In the genomic region with DNA sequence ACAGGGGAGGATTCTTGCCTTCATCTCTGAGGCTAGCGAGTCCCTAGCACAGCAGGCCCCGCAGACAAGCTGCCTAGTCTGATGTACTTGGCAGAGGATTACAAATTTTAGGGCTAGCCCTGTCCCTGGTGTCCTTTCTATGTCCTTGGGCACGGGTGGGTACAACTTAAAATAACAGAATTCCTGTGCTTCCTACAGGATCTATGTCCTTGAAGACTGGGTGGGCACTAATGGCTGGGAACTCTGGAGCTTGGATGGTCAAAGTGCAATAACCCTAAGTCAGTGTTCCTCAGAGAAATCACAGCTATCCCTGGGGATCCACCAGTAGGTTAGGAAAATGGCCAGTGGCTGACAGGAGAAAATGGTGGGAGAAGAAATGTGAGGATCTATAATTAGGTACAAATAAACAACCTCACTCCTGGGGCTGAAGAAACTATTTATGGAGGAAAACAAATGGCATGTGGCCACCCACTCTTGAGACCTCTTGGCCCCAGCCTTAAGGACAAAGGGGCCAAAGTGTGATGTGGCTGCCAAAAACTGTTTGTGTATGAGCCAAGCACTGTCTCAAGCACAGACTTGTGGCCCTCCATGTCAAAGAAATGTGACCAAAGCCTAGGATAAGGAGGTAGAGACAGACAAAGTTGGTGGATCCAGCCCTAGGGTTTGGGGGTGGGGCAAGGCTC, we compare ENCODE assay signal across 10 mouse cellular contexts. TPM values are rescaled to one million over a fixed set of nuclear protein-coding genes. Genes with fewer than 3 reads are reported as not detected.
A peak's percentile ranks its signal among the peaks of the same experiment; 100 is the strongest.
DNase-seq lines count a peak whose midpoint lies in the region; ATAC-seq and TF ChIP-seq lines count a peak whose summit lies in the region.
"Had no signal": no experiment of that assay in that cellular context is flagged by ENCODE, and none has a peak within 500 bp of the region (broad histone marks: within the 10 kb centered on the region; RNA-seq: fewer than 3 reads in every experiment).

No protein-coding gene starts in this region.

- no peak for TF ChIP-seq EP300 in stomach, postnatal 0 days (optimal IDR thresholded peaks at IDR 0.05)

- no peak for TF ChIP-seq CTCF in testis, adult 2 months (IDR thresholded peaks at IDR 0.05; ENCODE audit: control insufficient read depth, insufficient read depth, insufficient replicate concordance, low read depth, low read length)
- TF ChIP-seq CTCF in stomach, postnatal 0 days (IDR thresholded peaks at IDR 0.05; ENCODE audit: low read depth), result no peak

- H3K9me3 ChIP-seq in heart, embryonic 11.5 days (replicated peaks; ENCODE audit: control insufficient read depth, low read length), result no peaks in the 10 kb centered on the region
- H3K9me3 ChIP-seq in stomach, postnatal 0 days (ENCODE audit: control insufficient read depth, low read length), result no peaks in the 10 kb centered on the region
- H3K9me3 ChIP-seq: G1E; midbrain, embryonic 15.5 days had no signal

- ATAC-seq in heart, embryonic 11.5 days (replicated peaks; ENCODE audit: insufficient number of reproducible peaks, low FRiP score, low TSS enrichment), result no peak
- ATAC-seq in stomach, postnatal 0 days (ENCODE audit: low FRiP score, low TSS enrichment), result no peak
- no peak for ATAC-seq in frontal cortex, adult (ENCODE audit: low TSS enrichment)
- ATAC-seq: midbrain, embryonic 15.5 days had no signal

- no peak for TF ChIP-seq POLR2A in testis, adult 2 months (IDR thresholded peaks at IDR 0.05; ENCODE audit: control insufficient read depth, low read depth, low read length)

- DNase-seq in heart, adult 18-20 months, result peak; percentile 80 to 84
- DNase-seq in testis, postnatal 10 days (ENCODE audit: low spot score), result no peak
- peak; percentile 59 to 71 for DNase-seq in kidney, postnatal 36 days
- DNase-seq in stomach, postnatal 0 days (ENCODE audit: low spot score), result no peak
- DNase-seq in thymus, postnatal 25 days, result no peak

- H3K36me3 ChIP-seq in heart, embryonic 11.5 days (ENCODE audit: control insufficient read depth, insufficient read depth, low read length), result no peaks in the 10 kb centered on the region
- H3K36me3 ChIP-seq in testis, adult 2 months (ENCODE audit: control insufficient read depth, insufficient read depth, low read length), result peaks cover 1% of the 10 kb centered on the region
- H3K36me3 ChIP-seq in stomach, postnatal 0 days (ENCODE audit: control insufficient read depth, insufficient read depth, low read length), result peaks cover 4% of the 10 kb centered on the region; the same call in 1 of the 2 replicates
- H3K36me3 ChIP-seq: midbrain, embryonic 15.5 days had no signal

- 84% methylated on average over 3 of the region's 3 CpGs for WGBS in heart, embryonic 11.5 days (ENCODE audit: insufficient replicate concordance)
- 74% methylated on average over 3 of the region's 3 CpGs for WGBS in stomach, postnatal 0 days

- H3K4me2 ChIP-seq in heart, embryonic 11.5 days, result no peak overlapping the region
- H3K4me2 ChIP-seq in stomach, postnatal 0 days (replicated peaks; ENCODE audit: low read depth), result no peak overlapping the region

- H3K4me1 ChIP-seq in heart, embryonic 11.5 days (ENCODE audit: control insufficient read depth, insufficient read depth, low read length), result peaks cover 30% of the 10 kb centered on the region
- H3K4me1 ChIP-seq in testis, adult 2 months (ENCODE audit: control insufficient read depth, insufficient read depth, low read length), result peaks cover 17% of the 10 kb centered on the region
- H3K4me1 ChIP-seq in stomach, postnatal 0 days (replicated peaks; ENCODE audit: control insufficient read depth, insufficient read depth), result peaks cover 10% of the 10 kb centered on the region

- no peak overlapping the region for H3K9ac ChIP-seq in heart, embryonic 11.5 days (ENCODE audit: low read depth, low read length)
- no peak overlapping the region for H3K9ac ChIP-seq in stomach, postnatal 0 days (ENCODE audit: low read length)
- H3K9ac ChIP-seq: midbrain, embryonic 15.5 days had no signal

- H3K27me3 ChIP-seq in heart, embryonic 11.5 days (ENCODE audit: control insufficient read depth, insufficient read depth, low read length), result no peaks in the 10 kb centered on the region
- no peaks in the 10 kb centered on the region for H3K27me3 ChIP-seq in testis, adult 2 months (ENCODE audit: control insufficient read depth, insufficient read depth, low read length)
- H3K27me3 ChIP-seq in stomach, postnatal 0 days (ENCODE audit: control insufficient read depth, insufficient read depth, low read length), result no peaks in the 10 kb centered on the region
- H3K27me3 ChIP-seq: midbrain, embryonic 15.5 days had no signal

- no peak overlapping the region for H3K4me3 ChIP-seq in heart, embryonic 11.5 days (ENCODE audit: low read depth, low read length)
- no peak overlapping the region for H3K4me3 ChIP-seq in testis, adult 2 months (ENCODE audit: control insufficient read depth, low read depth, low read length)
- H3K4me3 ChIP-seq in stomach, postnatal 0 days (ENCODE audit: low read depth, low read length), result no peak overlapping the region
- H3K4me3 ChIP-seq: midbrain, embryonic 15.5 days had no signal

- H3K27ac ChIP-seq in heart, embryonic 11.5 days (ENCODE audit: low read depth, low read length), result no peak overlapping the region
- peak overlapping the region; percentile 26; the same call in 1 of the 2 replicates for H3K27ac ChIP-seq in testis, adult 2 months (ENCODE audit: control insufficient read depth, insufficient read depth, low read depth, low read length)
- H3K27ac ChIP-seq in stomach, postnatal 0 days (replicated peaks), result peak overlapping the region; percentile 70

RNA-seq across cellular contexts. Expression of gene Rab11b, which starts 4.1 kb away (rescaled TPM):
- 100 to 1,000 TPM; 202 to 251 TPM for total RNA-seq in heart, adult 18-20 months (2021)
- polyA plus RNA-seq in heart, embryonic 11.5 days (2014; fragmentation: Nextera tagmentation; extraction: Ambion mirVana), result 254 and 285 TPM in 2 replicates
- polyA plus RNA-seq in testis, adult 2 months (2012; rRNA removed), result 184 and 196 TPM in 2 replicates
- 164 TPM in 2 replicates for polyA plus RNA-seq in stomach, postnatal 0 days (2015; fragmentation: Nextera tagmentation; extraction: Ambion mirVana)

RNA-seq across cellular contexts. Expression of gene Angptl4, which starts 25.4 kb away (rescaled TPM):
- total RNA-seq in heart, adult 18-20 months (2021), result 10 to 100 TPM in 1 of 2 experiments, 1 to 10 TPM in 1; 5.5 to 12.2 TPM
- polyA plus RNA-seq in heart, embryonic 11.5 days (2014; fragmentation: Nextera tagmentation; extraction: Ambion mirVana), result 7.6 and 10.5 TPM in 2 replicates
- polyA plus RNA-seq in testis, adult 2 months (2012; rRNA removed), result 3.3 and 4.3 TPM in 2 replicates
- 31.3 and 42.4 TPM in 2 replicates for polyA plus RNA-seq in stomach, postnatal 0 days (2015; fragmentation: Nextera tagmentation; extraction: Ambion mirVana)
- polyA plus RNA-seq: G1E had no signal

RNA-seq across cellular contexts. Expression of gene March2, which starts 37.8 kb away (rescaled TPM):
- total RNA-seq in heart, adult 18-20 months (2021), result 100 to 1,000 TPM; 131 to 133 TPM
- polyA plus RNA-seq in heart, embryonic 11.5 days (2014; fragmentation: Nextera tagmentation; extraction: Ambion mirVana), result 73.6 and 83.2 TPM in 2 replicates
- polyA plus RNA-seq in testis, adult 2 months (2012; rRNA removed), result 92.4 and 96.3 TPM in 2 replicates
- polyA plus RNA-seq in stomach, postnatal 0 days (2015; fragmentation: Nextera tagmentation; extraction: Ambion mirVana), result 51.1 and 54.6 TPM in 2 replicates

RNA-seq across cellular contexts. Expression of gene Kank3, which starts 54.1 kb away (rescaled TPM):
- 10 to 100 TPM; 49.0 to 64.9 TPM for total RNA-seq in heart, adult 18-20 months (2021)
- 30.1 and 43.2 TPM in 2 replicates for polyA plus RNA-seq in heart, embryonic 11.5 days (2014; fragmentation: Nextera tagmentation; extraction: Ambion mirVana)
- 146 and 156 TPM in 2 replicates for polyA plus RNA-seq in testis, adult 2 months (2012; rRNA removed)
- 17.1 and 20.3 TPM in 2 replicates for polyA plus RNA-seq in stomach, postnatal 0 days (2015; fragmentation: Nextera tagmentation; extraction: Ambion mirVana)

Comparison
In these comparisons a context has a peak if more than half of its experiments do, and no peak if none do; other contexts are left out.
1. DNase-seq: peak in heart, adult 18-20 months (2 of 2) and kidney, postnatal 36 days (2 of 2); none in testis, postnatal 10 days (single experiment), stomach, postnatal 0 days (single experiment) and thymus, postnatal 25 days (single experiment).